Mouse (Mus musculus) liver, embryonic 13.5 days (tissue): ENCODE measurements around the gene Tnfsf9. TPM values are rescaled to one million over a fixed set of nuclear protein-coding genes. Genes with fewer than 3 reads are reported as not detected.

ENCODE experiments used
- polyA plus RNA-seq: library from polyadenylated mRNA; unstranded; fragments of >200 nt; fragmentation: Nextera tagmentation; extraction: Ambion mirVana; gene quantifications from 2 replicates; pipeline ENCODE4 v1.2.1, GENCODE M21; 2015

The Tnfsf9 gene
- polyA plus RNA-seq, 1 experiment from 2014 or later = 1.0 TPM

Other genes with a start within 250 kb of the Tnfsf9 start
- gene Acsbg2, start 230.9 kb upstream of the Tnfsf9 start, polyA plus RNA-seq = not detected in 2 replicates
- gene 1700061G19Rik, start 229.8 kb upstream of the Tnfsf9 start, polyA plus RNA-seq = 0.03 and 0.08 TPM in 2 replicates
- 11.0 and 12.1 TPM in 2 replicates for gene Mllt1, start 169.9 kb upstream of the Tnfsf9 start, polyA plus RNA-seq
- gene Acer1, start 123.2 kb upstream of the Tnfsf9 start, polyA plus RNA-seq = not detected in 2 replicates
- 88.2 and 100.0 TPM in 2 replicates for gene Clpp, start 115.0 kb upstream of the Tnfsf9 start, polyA plus RNA-seq
- 19.7 and 20.9 TPM in 2 replicates for gene Alkbh7, start 108.0 kb upstream of the Tnfsf9 start, polyA plus RNA-seq
- 0.23 TPM in 1 of 2 replicates, not detected in the other for gene Pspn, start 105.3 kb upstream of the Tnfsf9 start, polyA plus RNA-seq
- gene Gtf2f1, start 94.0 kb upstream of the Tnfsf9 start, polyA plus RNA-seq = 64.4 and 73.9 TPM in 2 replicates
- 0.20 and 0.21 TPM in 2 replicates for gene Gm17949, start 93.9 kb upstream of the Tnfsf9 start, polyA plus RNA-seq
- gene Khsrp, start 73.8 kb upstream of the Tnfsf9 start, polyA plus RNA-seq = 26.2 and 27.8 TPM in 2 replicates
- not detected in 2 replicates for gene Slc25a41, start 63.7 kb upstream of the Tnfsf9 start, polyA plus RNA-seq
- gene Crb3, start 46.2 kb upstream of the Tnfsf9 start, polyA plus RNA-seq = 2.9 and 3.1 TPM in 2 replicates
- 2.4 and 2.9 TPM in 2 replicates for gene Slc25a23, start 45.5 kb upstream of the Tnfsf9 start, polyA plus RNA-seq
- gene Dennd1c, start 26.8 kb upstream of the Tnfsf9 start, polyA plus RNA-seq = 0.97 and 1.6 TPM in 2 replicates
- gene Tubb4a, start 17.5 kb upstream of the Tnfsf9 start, polyA plus RNA-seq = 0.55 and 0.87 TPM in 2 replicates
- not detected in 2 replicates for gene Cd70, start 44.5 kb downstream of the Tnfsf9 start, polyA plus RNA-seq
- 1.4 and 1.8 TPM in 2 replicates for gene Tnfsf14, start 88.9 kb downstream of the Tnfsf9 start, polyA plus RNA-seq
- gene C3, start 122.8 kb downstream of the Tnfsf9 start, polyA plus RNA-seq = 98.2 and 119 TPM in 2 replicates
- 13.7 and 15.2 TPM in 2 replicates for gene Gpr108, start 143.1 kb downstream of the Tnfsf9 start, polyA plus RNA-seq
- gene Trip10, start 144.1 kb downstream of the Tnfsf9 start, polyA plus RNA-seq = 10.4 and 11.9 TPM in 2 replicates
- 11.6 and 12.5 TPM in 2 replicates for gene Vav1, start 173.8 kb downstream of the Tnfsf9 start, polyA plus RNA-seq